Mouse (Mus musculus) neural tube, embryonic 10.5 days (tissue): Measurements from ENCODE around the gene Klc1.

Source experiments
- DNase-seq: peaks from one replicate; pipeline ENCODE4 v3.0.0-alpha.2; 2017; ENCODE audit warnings: low spot score; ENCODE audit errors: extremely low spot score

The Klc1 gene

GRCm38 (mm10) chr12:111812611-111813010 lies 54.0 kb downstream of the Klc1 start:
- no peak for DNase-seq

- no peak for DNase-seq
Measured at GRCm38 (mm10) chr12:111813111-111813765, 54.6 kb downstream of the Klc1 start.

- peak; percentile 96 for DNase-seq
Measured at GRCm38 (mm10) chr12:111813766-111814617, 55.3 kb downstream of the Klc1 start, which contains the start of the genes Xrcc3 and Zfyve21. TSS of gene Xrcc3 (minus strand) at chr12:111813873. TSS of gene Zfyve21 (plus strand) at chr12:111814170.

GRCm38 (mm10) chr12:111814769-111815762 lies 56.4 kb downstream of the Klc1 start:
- DNase-seq, result no peak

- no peak for DNase-seq
Measured at GRCm38 (mm10) chr12:111816528-111816927, 57.9 kb downstream of the Klc1 start.

GRCm38 (mm10) chr12:111816967-111817366 lies 58.3 kb downstream of the Klc1 start:
- DNase-seq, result no peak

GRCm38 (mm10) chr12:111817991-111818390 lies 59.3 kb downstream of the Klc1 start:
- DNase-seq, result no peak

GRCm38 (mm10) chr12:111819936-111820335 lies 61.3 kb downstream of the Klc1 start:
- no peak for DNase-seq

GRCm38 (mm10) chr12:111820708-111821107 lies 62.1 kb downstream of the Klc1 start:
- DNase-seq, result no peak

GRCm38 (mm10) chr12:111821931-111822330 lies 63.3 kb downstream of the Klc1 start:
- DNase-seq, result no peak

- no peak for DNase-seq
Measured at GRCm38 (mm10) chr12:111827556-111827955, 68.9 kb downstream of the Klc1 start.

GRCm38 (mm10) chr12:111829447-111829846 lies 70.8 kb downstream of the Klc1 start:
- DNase-seq, result no peak

GRCm38 (mm10) chr12:111829954-111830353 lies 71.3 kb downstream of the Klc1 start:
- DNase-seq, result no peak

- DNase-seq, result no peak
Measured at GRCm38 (mm10) chr12:111830375-111830774, 71.7 kb downstream of the Klc1 start.

- no peak for DNase-seq
Measured at GRCm38 (mm10) chr12:111832643-111833042, 74.0 kb downstream of the Klc1 start.

GRCm38 (mm10) chr12:111833457-111833856 lies 74.8 kb downstream of the Klc1 start:
- no peak for DNase-seq

- no peak for DNase-seq
Measured at GRCm38 (mm10) chr12:111842565-111843433, 84.2 kb downstream of the Klc1 start.

- no peak for DNase-seq
Measured at GRCm38 (mm10) chr12:111843470-111843869, 84.8 kb downstream of the Klc1 start.

GRCm38 (mm10) chr12:111845953-111846352 lies 87.3 kb downstream of the Klc1 start:
- DNase-seq, result no peak

- DNase-seq, result no peak
Measured at GRCm38 (mm10) chr12:111846815-111847214, 88.2 kb downstream of the Klc1 start.
